Mouse (Mus musculus): ENCODE measurements around the gene Pemt.

DNA sequence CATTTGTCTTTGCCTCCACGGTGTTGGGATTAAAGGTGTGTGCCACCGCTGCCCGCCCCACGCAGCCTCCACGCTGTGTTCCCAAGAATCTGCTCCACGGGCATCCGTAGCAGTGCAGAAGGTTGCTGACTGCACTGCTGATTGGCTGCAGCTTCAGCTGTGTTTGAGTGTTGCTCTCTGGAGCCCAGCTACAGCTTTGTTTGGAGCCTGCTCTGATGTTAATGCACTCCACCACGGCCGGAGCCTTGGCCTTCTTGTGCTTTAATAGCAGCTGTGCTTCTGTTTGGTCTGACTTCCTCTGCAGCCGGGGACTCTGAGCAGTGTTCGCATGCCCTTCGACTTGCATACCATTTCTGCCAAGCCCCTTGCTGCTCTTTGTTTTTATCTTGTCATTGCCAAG lies 112.3 kb downstream of the Pemt start:
- TF ChIP-seq CTCF (IDR thresholded peaks at IDR 0.05; ENCODE audit: borderline replicate concordance, insufficient read depth, low read depth, low read length) (no peak), POLR2A (IDR thresholded peaks at IDR 0.05; ENCODE audit: borderline replicate concordance, insufficient read depth, low read length) (no peak)
